Mouse (Mus musculus) heart, adult 18-20 months (tissue): ENCODE data around the gene Abca14. TPM values are rescaled to one million over a fixed set of nuclear protein-coding genes. Genes with fewer than 3 reads are reported as not detected.
"Not testable (repeated sequence)": the region's sequence is repeated elsewhere in the genome, so short reads cannot be mapped to it uniquely, and the experiment has no call there.

ENCODE experiments used
- DNase-seq, 2 experiments: peaks; one replicate each; pipeline ENCODE4 v3.0.0; 2021 to 2022; ENCODE audit warnings: mixed read lengths in 1 of 2
- total RNA-seq, 2 experiments: library from RNA; stranded (reverse); gene quantifications; 2 replicates each; pipeline ENCODE4 v1.2.3; 2021

The Abca14 gene
- total RNA-seq, 2 experiments from 2014 or later: not detected

DNA sequence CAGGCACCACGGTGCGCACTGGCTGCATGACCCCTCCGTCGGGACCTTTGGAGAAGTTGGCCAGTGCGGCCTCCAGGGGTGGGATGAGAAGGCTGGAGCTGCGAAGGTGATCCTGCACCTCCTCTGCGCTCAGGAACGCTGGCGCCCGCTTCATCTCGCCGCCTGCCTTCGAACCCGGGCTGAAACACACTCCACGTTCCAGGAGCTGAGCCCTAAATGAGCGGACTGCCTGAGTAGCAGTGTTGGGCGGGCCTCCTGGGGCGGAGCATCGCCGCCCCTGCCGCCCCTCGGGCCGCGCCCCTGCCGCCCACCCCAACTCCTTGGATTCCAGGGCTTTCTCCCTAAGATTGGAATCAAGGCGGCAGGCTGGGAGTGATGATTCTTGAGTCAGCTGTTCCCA is 2.0 kb upstream of the Abca14 start, which contains the start of gene Crym:
Gene Crym, minus strand, starts transcription at position 341 of the 400 bp plus-strand sequence.
- DNase-seq: peak in 1 of 2 experiments; percentile 2

DNA sequence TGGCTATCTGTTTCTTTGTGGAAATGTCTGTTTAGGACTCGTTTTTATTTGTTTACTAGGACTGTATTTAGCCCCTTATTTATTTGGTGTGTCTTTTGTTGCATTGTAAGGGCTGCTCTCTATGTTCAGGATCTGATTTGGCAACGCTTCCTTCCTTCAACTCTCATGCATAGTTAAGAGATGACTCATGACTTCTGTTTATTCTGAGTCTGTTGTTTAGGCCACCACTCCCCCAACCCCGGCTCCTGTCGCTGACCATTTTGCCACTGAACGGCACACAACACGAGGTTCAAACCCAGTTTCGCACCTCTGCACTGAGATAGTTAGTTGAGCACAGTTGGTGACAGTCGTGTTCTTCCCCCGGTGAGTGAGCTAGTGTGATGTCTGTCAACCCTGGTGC is 2.2 kb downstream of the Abca14 start:
- peak; percentile 9 to 15 for DNase-seq

DNA sequence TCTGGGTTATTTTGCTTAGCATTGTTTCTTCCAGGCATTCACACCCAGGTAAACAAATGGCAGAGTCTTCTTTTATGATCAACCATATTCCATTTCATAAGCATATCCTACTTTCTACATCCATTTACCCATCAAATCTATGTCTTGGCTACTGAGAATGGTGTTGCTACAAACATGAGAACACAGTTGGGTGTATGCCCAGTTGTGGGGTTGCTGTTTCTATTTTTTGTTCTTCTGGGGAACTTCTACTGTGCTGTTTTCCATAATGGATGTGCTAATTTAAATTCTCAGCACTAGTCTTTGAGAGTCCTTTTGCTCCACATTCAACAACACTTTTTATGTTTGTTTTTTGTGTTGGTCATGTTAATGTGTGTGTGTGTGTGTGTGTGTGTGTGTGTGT is 24.8 kb downstream of the Abca14 start:
- no peak for DNase-seq

DNA sequence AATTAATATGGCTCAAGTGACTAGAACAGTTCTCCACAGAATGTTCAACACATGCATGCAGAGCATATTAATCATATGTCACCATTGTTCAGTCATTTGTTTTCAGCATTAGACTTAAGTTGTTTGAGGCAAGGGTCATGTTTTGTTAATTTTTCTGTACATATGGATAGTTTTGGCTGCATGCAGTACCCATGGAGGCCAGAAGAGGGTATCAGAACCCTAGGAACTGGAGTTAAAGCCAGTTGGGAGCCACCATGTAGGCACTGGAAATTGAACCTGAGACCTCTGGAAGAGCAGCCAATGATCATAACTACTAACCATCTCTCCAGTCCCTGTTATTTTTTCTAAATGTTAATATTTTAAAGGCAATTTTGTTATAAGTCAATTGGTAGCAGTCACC is 37.3 kb downstream of the Abca14 start:
- no peak for DNase-seq

DNA sequence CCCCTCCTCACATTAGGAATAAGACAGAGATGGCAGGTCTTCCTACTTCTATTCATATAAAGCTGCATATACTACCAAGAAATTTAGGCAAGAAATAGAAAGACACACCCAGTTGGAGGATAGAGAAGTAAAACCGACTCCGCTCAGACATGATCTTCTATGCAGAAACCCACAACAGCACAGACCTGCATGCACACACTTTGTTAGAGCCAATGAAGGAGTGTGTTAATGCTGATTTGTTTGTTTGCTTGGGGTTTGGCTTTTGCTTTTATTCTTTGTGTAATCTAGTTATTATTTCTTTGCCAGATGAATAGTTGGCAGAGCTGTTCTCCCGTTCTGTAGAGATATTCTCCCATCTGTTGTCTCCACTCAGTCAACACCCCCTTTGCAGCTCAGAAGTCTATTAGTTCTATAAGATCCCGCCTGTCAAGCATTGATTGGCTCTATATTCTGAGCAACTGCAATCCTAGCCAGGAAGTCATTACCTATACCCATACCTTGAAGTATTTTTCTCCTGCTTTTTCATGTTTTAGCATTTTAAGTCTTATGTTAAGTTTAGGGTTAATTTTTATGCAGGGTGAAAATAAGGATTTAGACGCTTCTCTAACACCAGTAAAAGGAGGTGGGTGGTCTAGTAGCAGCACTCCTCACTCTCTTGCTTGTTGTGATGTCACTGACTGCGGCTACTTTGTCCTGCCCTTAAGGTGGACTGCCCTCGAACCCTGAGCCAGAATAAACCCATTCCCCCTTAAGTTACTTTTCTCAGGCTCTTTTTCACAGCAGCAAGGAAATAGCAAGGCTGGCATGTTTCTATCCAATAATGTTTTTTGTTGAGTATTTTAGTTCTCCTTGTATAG is 67.6 kb downstream of the Abca14 start:
- no peak for DNase-seq

DNA sequence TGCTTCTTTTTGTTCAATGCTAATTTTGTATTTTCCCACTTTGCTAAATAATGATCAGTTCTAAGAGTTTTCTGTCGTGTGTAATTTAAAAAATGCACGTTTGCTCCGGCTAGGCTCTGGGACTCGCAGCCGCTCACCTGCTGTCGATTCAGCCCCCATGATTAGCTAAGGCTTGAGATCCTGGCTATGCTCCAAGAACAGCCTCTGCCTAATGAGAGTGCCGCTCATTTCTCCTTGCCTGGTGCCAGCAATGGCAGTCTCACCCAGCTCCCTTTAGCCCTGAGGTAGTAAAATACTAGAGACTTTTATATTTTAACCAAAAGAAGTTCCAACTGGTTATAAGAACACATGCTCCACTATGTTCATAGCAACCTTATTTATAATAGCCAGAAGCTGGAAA is 68.3 kb downstream of the Abca14 start:
- DNase-seq: peak; percentile 2 to 6

DNA sequence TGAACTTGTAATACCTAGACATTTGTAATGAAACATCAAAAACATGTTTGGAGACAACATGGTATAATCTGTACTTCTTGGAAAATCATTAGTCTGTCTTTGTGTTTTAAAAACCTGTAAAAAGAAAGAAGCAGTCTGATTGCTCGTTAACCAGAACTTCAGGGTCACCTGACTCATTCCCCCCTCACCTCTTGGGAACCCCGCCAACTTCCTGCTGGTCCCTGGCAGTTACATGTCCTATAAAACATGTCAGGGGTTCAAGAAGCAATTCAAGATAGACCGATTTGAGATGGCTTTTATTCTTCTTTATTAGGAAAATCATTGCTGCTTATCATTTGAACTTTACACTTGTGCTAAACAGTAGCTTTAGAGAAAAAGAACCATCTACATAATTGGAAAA is 81.5 kb downstream of the Abca14 start:
- no peak for DNase-seq

DNA sequence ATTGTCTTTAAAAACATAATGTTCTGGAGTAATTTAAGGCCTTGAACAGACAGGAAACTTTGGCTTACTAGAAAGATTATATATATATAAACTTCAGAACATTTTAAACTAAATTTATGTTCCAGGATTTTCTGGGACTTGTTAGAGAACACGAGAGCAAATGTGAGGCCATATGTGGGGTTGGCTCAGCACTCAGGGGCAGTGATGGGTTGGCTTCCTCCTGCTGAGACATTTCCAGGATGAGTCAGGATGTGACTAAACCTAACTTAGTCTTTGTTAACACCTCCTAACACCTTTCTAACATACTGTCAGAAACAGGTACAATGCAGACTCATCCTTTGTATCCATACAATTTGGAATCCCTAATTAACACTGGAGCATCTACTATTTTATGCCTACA is 112.3 kb downstream of the Abca14 start:
- no peak for DNase-seq

DNA sequence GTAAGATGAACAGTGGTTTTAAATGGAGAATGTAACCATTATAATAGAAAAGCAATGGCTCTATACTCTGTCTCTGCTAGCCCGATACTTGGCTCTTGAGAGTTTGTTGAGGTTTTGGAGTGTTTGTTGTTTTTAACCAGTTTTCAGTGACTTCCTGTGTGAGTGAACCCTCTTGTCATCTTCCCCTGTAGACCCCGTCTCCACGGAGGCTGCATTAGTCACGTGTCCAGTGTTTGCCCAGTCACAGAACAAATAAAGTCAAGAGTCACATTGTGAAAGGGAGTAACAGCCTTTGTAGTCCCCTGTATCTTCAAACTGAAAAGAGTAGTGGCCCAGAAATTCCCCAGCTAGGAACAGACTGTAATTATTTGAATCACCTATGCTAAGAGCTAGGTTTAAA is 119.2 kb downstream of the Abca14 start:
- DNase-seq: no peak

DNA sequence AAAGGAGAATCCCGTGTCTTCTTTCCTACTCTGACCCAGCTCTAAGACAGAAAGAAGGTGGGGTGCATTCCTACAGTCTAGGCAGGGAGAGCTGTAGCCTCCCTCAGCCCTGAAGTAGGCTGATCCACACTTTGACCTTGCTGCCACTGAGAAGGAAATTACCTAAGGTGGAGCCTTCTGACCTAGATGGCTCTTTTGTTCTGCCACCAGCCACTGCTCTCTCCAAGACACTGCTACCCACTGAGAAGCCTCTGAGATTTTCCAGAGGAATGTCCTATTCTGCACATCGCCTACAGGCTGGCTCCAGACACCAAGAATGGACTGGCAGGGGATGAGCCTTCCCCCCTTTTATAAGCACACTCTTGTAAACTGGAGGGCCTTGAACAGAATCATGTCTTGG is 122.2 kb downstream of the Abca14 start:
- not testable (repeated sequence) for DNase-seq

DNA sequence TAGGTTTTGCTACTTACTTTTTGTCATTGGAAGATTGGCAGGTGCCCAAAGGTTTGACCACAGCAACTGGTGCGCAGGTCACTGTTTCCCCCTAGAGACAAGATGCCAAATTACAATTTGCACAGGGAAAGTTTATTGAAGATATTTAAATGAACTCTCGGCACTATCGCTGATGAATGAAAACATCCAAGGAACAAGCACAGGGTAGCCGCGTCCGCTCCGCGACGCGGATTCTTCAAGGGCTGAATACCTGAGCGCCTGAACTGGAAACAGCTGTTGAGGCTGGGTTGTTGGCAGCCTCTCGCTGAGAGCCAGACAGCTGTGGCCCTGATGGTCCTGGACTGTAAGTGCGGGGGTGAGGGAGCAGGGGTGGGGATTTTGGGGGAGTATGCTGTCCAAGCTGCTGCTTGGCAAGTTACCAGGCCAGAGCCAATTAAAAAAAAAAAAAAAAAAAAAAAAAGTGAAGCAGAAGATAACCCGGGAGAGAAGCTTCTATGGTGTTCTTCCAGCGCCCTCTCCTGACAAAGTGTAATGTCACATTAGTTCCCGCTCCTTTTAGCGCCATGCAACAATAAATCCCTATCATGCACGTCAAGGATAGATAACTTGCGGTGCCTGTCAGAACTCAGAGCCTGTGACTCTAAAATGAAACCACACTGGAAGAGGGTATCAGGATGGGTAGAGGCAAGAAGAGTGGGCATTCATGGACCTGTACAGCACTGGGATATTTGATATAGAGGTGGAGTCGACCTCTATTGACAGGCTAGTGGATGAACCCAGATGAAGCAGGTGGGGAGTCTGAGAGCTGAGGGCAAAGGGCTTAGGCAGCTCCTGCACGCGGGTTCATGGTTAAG is 123.7 kb downstream of the Abca14 start:
- peak; percentile 28 to 49 for DNase-seq

DNA sequence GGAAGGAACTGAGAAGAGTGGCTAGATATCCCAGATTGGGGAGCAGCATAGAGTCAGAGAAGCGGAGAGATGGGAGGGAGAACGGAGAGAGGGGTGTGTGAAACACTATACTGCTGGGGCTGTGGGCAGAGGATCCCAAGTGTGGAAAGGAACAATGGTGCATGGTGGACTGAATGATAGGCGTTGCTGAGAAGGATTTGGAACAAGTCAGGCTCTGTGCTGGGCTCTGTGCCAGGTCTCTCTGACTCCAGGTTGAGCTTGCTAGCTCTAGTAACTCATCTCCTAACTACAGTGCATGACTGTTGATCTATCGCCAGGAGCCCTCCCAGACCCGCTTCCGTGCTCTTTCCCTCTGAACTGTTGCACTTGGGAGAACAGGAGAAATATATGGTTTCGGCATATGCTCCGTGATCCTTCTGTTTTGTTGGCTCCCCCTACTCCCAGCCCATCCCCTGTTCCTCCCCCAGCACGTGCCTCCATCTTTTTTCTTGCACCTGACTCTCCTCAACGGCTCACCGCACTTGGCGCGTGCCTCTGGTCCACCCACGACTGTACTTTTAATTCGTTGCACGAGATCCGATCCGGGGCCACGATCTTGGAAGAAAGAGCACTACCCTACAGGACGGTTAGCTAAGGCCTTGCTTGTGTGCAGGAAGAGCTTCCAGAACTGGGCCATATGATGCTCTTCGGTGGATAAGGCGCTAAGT is 124.5 kb downstream of the Abca14 start, which contains the start of gene Abca15:
Gene Abca15, plus strand, starts transcription at position 584 of the 707 bp plus-strand sequence.
- DNase-seq: peak in 1 of 2 experiments; percentile 16

DNA sequence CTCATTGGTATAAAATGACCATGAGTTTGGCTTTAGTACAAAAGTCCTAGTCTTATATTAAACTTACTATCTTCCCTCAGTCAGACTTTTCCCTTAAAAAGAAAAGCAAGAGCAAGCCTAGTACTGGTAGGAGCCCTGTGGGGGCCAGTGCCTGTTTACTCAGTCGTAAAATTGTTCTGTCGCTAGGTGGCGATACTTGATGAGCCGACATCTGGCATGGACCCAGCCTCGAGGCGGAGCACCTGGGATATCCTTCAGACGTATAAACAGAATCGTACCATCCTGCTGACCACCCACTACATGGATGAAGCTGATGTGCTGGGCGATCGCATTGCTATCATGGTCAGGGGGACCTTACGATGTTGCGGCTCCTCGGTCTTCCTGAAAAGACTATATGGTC is 157.4 kb downstream of the Abca14 start:
- no peak for DNase-seq

Other genes starting within 250 kb of the Abca14 start
- gene Dnah3, start 108.7 kb upstream of the Abca14 start, total RNA-seq: under 1 TPM in 1 of 2 experiments, not detected in 1; 0.51 TPM
- gene Tmem159, start 101.6 kb upstream of the Abca14 start, total RNA-seq: 10 to 100 TPM; 25.9 to 26.0 TPM
- gene Zp2, start 58.7 kb upstream of the Abca14 start, total RNA-seq: under 1 TPM; 0.65 to 0.75 TPM
- under 1 TPM; 0.18 to 0.22 TPM for gene Anks4b, start 30.1 kb upstream of the Abca14 start, total RNA-seq
- 1 to 10 TPM in 1 of 2 experiments, under 1 TPM in 1; 0.35 to 1.1 TPM for gene Crym, start 1.9 kb upstream of the Abca14 start, total RNA-seq
- gene Abca15, start 124.7 kb downstream of the Abca14 start, total RNA-seq: not detected
- not detected for gene Abca16, start 205.7 kb downstream of the Abca14 start, total RNA-seq